Mouse (Mus musculus) ovary, postnatal 10 days (tissue): Measurements from ENCODE around the gene Gstt1.
"Not testable (repeated sequence)": the region's sequence is repeated elsewhere in the genome, so short reads cannot be mapped to it uniquely, and the experiment has no call there.

ENCODE experiments used
- DNase-seq: peaks from one replicate; pipeline ENCODE4 v3.0.0; 2022; ENCODE audit warnings: low spot score

Gstt1 gene

DNA sequence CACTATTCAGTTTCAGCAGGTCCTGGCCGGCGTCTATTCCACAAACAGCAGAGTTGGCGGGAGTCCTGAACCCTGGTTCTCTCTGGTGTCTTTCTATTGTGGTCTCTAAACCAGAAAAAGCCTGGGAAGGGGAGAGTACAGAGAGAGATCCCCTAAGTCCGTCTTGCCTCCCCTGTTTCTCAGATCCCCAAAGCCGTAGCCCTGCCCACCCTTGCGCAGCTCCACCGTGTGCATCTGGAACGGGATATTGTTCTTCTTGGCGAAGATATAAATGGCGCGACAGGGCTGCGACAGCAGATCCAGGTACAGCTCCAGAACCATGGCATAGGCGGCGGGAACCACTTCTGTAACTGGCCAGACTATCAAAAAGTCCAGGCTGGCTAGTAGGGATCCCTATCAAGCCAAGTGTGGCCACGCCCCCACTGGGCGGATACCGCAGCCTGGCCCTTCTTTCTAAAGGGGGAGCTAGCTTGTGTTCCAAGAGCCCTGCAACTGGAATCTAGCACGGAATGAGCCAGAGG is at the start of gene Gstt1:
Gene Gstt1 (minus strand): TSS at position 409 of the 521 bp plus-strand sequence.
- DNase-seq, result peak; percentile 7

DNA sequence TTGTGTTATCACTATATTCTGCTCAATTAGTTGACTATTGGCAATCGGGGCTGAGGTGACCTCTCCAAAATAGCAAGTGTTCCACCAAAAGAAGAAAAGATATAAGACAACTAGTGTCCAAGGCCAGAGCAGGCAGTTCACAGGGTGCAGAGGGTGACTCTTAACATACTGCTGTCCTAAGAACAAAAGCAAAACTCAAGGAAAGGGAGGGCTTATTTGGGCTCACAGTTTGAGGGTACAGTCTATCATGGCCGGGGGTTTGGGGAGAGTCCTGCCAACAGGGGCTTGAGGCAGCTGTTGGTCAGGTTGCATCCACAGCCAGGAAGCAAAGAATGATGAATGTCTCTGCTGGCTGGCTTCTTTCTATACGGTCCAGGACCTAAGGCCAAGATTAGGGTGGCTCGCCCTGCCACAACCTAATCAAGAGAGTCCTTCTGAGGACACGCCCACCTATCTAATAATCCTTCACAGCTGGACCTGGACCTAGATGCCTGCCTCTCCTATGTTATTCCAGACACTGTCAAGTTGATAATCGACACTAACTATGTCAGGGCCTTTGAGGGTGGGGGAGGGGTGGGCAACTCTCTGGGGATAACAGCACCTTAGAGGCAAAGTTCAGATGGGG is 47.0 kb upstream of the Gstt1 start:
- DNase-seq, result no peak

DNA sequence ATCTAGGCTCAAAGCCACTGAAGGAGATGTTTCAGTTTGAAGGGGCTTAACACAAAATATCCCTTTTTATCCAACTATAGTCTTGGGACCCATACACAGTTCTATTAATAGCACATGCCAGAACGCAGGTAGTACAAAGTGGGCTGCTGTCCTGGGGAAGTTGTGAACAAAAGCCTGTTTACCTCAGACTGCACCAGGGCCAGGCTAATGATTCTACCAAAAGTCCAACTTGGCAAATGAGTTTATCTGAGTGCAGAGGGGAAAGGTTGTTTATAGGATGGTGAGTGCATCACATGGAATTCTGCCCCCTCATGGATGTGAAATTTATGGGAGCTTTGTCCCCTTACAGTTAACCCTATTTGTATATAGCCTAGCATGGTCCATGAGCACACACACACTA is 46.4 kb upstream of the Gstt1 start:
- no peak for DNase-seq

DNA sequence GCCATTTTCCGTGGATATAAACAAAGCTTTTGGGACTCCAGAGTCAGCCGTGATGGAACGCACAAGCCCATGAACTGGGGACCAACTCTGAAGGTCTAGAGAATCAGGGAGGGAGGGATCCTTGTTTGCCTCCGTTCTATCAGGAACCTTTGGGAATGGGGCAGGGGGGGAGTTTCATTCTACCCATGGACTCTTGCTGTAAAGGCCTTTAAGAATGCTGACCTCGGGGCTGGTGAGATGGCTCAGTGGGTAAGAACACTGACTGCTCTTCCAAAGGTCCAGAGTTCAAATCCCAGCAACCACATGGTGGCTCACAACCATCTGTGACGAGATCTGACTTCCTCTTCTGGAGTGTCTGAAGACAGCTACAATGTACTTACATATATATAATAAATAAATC is 45.5 kb upstream of the Gstt1 start:
- DNase-seq, result not testable (repeated sequence)

DNA sequence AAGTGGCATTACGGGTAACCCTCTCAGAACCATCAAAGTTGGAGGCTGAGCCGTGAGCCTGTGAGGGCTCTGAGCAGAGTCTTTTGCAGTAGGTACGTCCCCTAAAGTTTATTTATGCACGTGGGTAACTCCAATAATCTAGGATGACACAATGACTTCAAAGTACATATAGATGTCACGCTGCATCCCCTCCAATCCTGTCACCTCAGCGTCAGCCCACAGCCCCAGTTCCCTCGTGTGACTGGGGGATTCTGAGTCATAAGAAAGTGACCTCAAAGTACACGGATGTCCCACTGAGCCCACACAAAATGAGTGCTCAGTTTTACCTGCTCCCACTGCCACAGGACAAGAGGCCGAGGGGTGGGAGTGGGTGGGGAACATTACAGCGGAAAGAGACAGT is 40.7 kb upstream of the Gstt1 start:
- DNase-seq, result no peak

DNA sequence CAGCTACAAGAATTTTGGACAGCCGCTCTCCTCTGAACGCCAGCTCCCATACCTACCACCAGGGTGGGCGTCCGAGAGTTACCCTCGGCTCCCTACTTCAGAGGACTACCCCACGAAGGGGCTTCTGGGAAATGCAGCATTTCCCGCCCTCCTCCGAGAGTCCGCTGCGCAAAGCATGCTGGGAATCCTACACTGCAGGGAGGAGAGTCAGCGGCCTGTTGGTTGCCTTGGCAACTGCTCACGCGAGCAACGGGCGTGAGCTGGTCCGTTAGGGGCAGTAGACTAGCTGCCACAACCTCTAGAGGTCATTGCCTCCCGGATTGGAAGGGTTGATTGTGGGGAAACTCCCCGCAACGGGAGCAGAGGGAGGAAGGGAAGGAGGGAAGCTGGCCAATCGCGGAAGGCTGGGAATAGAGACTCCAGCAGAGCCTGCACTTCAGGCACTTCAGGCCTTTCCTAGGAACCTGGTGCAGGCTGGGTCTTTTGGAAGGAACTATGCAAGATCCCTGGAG is 38.9 kb upstream of the Gstt1 start, which contains the start of gene Gstt2:
Gene Gstt2 (minus strand): TSS at position 177 of the 512 bp plus-strand sequence.
- DNase-seq, result peak; percentile 77

DNA sequence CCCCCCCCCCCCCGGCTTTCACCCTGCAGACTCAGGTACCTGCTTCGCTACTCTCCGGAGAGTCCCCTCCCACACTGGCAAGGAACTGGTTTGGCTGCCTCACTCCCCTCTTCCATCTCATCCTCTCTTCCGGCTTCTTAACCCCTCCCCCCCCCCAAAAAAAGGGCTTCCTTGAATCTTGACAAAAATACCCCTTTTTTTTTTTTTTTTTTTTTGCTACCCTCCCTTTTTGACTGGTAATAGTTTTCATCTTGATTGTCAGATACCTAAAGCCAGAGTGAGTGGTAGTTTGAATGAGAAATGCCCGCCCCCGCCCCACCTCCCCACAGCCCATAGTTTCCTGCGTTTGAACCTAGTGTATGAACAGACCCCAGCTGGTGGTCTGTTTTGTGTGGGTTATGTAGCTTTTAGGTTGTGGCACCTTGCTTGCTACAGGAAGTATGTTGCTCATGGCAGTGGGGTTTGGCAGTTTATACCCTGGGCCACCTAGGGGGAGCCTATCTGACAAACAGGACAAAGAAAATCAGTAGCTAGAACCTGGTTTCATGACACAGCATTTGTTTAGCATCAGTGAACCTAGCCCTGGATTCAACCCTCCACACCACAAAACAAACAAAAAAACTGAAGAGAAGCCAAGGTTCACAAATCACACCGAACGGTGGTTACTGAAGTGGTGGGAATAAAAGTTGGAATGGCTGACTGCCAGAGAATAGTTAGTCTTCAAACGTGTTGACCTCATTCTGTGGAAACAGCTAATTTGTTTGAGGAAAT is 37.6 kb upstream of the Gstt1 start:
- DNase-seq, result no peak

DNA sequence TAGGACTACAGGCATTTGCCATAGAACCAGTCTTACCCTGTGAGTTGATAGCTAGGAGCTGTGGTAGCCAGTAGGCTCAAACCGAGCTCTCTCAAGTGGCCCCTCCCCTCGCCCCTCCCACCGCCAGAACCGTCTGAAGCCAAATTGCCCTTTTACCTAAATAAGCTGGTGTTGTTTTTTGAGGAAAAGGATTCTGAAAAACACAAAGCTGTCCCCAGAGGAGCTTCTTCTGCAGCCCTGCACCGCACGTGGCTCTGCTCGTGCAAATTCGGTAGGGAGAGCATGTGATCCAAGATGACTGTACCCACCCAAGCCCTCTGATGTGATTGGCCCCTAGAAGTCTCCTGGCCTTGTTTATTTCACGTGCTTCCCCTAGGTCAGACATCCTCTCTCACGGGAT is 36.9 kb upstream of the Gstt1 start:
- no peak for DNase-seq

DNA sequence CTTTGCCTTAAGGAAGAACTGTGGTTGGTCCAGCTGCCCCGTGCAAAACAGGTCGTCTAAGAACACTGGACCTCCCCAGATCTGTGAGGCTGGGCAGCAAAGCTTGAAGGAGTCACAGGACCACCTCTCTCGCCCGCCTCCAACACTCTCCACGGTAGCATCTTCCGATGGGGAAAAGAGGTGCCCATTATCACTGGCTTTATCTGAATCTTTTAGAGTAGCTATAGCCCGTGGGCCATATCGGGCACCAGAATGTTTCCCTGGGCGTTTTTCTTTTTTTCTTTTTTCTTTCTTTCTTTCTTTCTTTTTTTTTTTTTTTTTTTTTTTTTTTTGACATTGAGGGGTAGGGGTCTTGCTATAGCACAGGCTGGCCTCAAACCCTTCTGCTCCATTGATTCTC is 36.3 kb upstream of the Gstt1 start:
- no peak for DNase-seq

DNA sequence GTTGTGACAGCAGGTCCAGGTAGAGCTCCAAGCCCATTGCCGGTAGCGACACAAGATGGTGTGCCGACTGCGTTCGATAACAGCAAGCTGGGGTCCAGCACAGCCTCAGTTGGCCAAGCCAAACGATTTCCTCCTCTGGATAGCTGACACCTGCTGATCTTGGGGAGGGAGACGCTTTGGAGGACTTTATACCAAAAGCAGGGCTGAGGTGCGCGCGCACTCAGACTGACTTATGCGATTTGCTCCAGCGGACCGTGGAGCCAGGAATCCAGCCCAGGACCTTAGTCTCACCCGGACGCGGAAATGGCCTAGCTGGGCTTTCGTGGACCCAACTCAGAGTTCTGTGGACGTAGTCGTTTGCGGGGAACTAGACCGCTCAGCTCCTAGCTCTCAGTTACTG is 35.9 kb upstream of the Gstt1 start:
- DNase-seq, result peak; percentile 68

DNA sequence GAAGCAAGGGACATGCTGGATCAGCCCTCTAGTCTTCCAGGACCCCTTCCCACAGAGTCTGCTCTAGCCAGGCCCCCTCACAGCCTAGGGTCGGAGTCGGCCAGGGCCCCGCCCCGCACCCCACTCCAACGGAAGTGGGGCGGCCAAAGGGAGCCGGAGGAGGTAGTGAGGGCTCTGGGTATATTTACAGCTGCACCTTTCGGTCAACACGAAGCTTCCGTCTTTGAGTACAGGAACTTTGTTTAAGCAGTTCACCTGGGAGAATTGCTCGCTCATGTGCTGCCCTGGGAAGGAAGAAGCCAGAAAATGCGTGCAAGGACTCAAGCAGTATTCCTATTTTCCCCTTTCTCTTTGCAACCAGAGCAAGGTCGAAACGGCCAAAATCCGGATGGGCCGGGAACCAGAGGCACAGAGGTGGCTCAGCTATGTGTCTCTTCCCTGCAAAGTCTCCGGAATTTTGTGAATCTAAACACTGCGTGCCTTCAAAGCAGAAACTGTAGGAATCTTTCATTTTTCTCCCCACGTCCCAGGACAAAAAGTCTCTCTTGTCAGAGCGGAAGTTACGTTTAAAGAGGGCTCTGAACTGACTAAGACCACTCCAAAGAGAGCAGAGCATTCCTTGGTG is 35.2 kb upstream of the Gstt1 start:
- DNase-seq, result no peak

DNA sequence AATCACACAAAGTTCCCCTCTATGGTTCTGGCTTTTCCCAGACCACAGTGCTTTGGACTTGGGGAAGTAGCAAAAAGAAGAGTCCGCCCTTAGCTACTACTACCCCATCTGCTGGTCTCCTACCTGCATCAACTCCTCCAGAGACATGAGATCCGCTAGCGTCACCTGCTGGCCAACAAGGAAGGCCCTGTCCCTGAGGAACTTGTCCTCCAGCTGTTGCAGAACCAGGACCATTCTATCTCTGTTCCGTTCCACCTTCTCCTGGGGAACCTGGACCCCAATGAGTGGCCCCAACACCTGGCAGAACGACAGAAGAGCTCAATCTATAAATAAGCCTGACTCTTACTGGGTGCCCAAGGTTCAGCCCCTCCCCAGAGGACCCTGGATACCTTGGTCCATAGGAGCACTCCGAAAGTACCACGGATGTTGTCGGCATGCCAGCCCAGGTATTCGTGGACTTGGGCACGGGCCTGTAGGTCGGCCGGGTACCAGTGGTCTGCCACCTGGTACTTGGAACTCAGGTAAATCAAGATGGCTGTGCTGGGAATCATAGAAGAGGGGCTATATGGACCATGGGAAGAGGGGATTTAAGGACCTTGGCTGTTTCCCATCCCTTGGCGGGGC is 34.0 kb upstream of the Gstt1 start:
- no peak for DNase-seq

DNA sequence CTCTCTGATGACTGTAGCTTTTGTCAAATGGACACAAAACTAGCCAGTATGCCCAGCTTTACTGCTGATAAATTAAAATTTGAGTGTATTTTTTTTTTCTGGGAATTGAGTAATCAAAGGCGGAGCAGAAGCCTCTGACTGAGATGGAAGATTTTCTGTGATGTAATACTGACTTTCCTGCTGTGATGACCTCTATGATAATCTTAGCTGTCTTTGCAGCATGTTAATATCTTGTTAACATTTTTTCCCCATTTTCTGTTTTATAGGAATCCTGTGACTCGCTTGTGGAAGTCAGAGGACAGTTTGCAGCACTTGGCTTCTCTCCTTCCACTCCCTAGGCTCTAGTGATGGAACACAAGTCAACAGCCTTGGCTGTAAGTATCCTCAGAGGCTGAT is 31.9 kb upstream of the Gstt1 start:
- no peak for DNase-seq

DNA sequence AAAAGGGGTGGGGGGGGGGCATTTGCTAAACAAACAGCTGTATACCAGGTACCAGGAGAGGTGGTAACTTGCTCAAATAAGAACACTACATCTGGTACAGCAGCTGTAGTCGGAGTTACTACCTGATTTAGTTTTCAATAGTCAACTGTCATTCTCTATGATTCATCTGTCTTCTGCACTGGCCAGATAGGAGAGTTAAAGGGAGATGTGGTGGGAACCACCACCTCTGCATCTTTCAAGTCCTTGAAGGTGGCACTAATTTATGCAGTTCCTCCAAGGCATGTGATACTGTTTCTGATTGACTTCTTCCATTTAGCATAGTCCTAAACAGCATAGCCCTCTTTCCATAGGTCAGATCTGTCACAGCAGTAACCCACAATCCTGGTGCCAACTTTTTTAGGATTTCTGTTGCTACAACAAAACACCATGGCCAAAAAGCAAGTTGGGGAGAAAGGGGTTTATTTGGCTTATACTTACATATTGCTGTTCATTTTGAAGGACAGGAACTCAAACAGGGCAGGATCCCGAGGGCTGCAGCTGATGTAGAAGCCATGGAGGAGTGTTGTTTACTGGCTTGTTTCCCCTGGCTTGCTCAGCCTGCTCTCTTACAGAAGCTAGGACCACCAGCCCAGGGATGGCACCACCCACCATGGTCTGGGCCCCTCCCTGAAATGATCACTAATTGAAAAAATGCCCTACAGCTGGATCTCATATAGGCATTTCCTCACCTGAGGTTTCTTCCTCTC is 31.3 kb upstream of the Gstt1 start:
- DNase-seq, result no peak

DNA sequence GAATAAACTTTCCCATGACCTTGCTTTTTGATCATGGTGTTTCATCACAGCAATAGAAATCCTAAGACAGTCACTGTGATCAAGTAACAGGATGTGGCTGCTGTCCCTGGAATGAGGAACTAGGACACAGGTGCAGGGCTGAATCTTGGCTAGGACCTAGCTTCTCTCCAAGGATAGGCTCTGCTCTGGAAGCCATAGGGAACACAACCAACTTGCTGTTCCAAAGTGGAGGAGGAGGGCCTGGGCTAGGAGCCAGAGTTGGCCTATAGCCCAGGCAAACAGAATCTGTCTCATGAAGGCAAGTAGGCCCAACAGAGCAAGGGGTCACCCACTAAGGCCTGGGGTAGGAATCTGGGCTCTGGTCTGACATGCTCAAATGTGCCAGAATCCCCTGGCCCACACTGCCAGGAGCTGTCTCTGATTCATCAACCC is 30.1 kb upstream of the Gstt1 start:
- no peak for DNase-seq

DNA sequence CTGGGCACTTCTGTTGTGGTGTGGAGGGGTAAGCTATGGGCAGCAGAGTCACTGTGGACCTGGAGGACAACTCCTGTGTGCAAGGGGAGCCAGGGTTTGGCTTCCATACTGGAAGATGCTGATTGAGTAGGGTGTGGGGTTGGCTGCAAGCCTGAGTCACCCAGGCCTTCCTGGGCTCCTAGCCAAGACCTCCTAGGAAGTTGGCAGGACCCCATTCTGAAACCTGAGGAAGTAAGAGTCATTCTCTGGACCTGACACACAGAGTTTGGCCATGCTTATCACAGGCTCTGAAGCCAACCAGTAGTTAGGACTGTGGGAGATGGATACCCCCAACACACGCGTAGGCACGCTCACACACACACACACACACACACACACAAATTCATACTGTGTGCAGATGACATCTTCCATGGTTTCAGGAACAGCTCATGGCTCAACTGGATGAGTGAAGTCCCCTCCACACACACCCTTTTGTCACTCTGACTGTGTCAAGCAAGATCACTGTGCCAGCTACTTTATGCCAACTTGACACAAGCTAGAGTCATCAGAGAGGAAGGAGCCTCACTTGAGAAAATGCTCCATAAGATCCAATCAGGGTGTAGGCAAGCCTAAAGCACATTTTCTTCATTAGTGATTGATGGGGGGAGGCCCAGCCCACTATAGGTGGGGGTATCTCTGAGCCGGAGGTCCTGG is 29.4 kb upstream of the Gstt1 start:
- DNase-seq, result no peak

DNA sequence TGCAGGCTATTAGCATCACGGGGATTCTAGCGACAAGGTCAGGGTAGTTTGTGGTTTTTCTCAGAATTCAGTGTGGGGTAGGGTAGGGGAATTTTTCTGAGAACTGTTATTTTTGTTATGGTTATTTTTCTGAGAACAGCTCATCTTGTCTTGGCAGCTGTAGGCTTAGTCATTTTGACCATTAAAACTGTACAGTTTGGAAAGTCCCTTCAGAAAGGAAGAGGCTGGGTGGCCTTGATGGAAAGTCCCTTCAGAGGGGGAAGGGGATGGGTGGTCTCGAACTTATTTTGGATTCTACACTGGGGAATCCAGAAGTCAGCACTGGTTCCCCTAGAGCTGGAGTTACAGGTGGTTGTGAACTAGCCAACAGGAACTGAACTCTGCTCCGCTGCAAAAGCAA is 26.1 kb upstream of the Gstt1 start:
- no peak for DNase-seq

DNA sequence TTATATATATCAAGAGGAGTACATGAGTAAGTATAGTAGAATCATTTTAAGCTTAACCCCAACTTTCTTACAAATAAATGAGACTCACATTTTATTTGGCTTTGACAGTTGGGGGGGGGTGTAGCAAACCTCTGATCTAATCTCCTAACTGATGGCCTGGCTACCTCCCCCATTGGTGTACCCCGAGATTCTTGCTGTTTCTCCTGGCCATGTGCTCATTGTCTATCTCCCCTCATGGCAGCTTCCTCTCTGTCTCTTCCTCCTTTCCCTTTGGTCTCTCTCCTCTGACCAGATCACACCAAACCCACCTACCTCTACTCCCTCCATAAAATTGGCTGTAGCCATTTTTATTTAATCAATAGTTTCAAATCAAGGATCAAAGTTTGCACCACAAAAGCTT is 25.4 kb upstream of the Gstt1 start:
- no peak for DNase-seq

DNA sequence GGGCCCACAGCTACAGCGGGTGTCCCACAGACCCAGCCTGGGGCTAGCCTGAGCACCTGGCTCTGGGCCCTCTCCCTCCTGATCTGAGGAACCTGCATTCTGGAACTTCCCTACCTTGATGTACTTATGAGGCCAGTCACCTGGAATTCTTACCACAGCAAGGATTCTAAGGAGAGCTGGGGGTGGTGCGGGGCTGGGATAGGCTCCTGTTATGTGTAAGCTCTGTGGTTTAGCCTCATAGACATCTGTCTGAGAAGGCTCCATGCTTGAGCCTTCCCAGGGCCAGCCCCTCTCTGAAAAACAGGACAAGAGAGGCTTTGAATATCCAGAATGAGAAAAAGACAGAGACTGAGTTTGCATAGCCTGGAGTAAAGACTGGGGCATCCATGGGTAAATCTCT is 24.1 kb upstream of the Gstt1 start, which contains the start of gene Gstt4:
Gene Gstt4 (minus strand): TSS at position 101 of the 400 bp plus-strand sequence.
- DNase-seq, result no peak

DNA sequence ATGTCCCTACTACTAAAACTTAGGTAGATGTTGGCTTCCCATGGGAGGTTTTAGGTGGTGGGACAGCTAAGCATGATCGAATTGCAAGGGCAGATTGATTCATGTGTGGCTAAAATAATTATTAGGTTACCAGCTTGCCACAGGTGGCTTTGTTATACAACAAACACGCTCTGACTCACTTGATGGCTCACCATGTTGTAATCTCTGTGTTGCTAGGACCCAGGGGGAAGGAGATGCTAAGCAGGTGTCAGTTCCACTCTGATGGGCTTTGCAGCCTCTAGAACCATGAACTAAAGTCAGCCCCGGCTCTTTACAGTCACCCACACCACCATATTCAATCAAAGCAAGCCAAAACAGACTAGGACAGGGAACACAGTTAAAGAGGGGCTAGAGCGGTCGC is 21.5 kb upstream of the Gstt1 start:
- no peak for DNase-seq

DNA sequence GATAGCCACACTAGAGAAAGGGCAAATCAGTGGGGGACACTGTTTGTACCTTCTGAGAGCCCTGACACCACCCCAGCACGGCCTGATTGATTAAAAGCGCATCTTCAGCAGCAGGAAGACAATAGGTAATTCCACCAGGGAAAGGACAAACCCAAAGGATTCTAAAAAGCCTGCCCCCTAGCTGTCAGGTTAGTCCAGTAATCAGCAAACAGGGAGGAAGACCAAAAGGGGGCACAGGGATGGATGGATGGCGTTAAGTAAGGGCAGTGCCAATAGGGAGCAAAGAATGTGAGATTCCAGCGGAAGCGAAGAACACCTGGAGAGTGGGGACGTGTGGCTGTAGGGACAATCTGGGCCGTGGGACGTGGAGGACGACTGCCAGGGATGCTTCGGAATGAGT is 20.3 kb upstream of the Gstt1 start:
- no peak for DNase-seq
